Mouse (Mus musculus): ENCODE results near the gene Mpzl2. TPM values are rescaled to one million over a fixed set of nuclear protein-coding genes. Genes with fewer than 3 reads are reported as not detected.

Mpzl2 gene
- 4.8 and 5.3 TPM in 2 replicates for polyA plus RNA-seq (2012; rRNA removed)

GRCm38 (mm10) chr9:45039499-45039898 is at the start of gene Mpzl2:
Mpzl2 (plus strand) TSS chr9:45039799.

DNA sequence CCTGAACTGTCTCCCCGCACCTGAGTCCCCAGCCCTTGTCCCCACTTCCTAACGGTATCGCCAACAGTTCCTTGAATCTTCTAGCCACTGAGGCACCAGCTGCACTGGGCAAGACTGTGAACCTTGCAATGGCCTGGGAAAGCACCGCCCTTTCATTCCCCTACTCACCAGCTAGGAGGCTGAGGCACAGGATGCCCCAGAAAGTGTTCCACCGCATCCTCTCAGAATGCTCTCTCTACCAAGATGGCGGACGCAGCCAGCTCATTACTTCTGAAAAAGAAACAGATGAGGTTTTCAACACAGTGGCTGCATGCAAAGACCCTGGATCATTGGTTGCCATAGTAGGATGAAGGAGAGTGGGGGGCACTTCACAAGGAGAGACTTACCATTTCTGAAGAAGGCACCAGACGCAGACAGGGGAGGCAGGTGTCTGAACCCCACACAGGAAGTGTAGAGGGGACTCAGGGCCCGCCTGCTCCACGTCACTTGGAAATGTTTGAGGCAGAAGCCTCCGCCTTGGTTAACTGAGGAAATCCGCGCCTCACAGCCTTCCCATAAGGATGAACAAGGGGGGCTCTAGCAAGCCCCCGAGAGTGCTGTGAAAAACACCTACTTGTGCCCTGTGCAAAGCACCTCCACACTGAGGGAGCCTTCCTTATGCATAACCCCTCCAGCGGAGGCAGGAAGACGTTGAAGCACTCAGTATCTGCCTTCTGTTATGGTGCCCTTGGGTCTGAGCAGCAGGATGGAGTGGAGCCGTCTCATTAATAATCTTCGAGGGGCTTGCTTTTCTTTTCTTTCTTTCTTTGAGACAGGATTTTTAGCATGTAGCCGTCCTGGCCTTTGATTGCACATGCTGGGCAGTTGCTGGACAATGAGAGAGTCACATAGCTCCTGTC is 30.2 kb upstream of the Mpzl2 start, which contains the start of gene Cd3e:
Gene Cd3e, minus strand, starts transcription at position 448 of the 899 bp plus-strand sequence.

DNA sequence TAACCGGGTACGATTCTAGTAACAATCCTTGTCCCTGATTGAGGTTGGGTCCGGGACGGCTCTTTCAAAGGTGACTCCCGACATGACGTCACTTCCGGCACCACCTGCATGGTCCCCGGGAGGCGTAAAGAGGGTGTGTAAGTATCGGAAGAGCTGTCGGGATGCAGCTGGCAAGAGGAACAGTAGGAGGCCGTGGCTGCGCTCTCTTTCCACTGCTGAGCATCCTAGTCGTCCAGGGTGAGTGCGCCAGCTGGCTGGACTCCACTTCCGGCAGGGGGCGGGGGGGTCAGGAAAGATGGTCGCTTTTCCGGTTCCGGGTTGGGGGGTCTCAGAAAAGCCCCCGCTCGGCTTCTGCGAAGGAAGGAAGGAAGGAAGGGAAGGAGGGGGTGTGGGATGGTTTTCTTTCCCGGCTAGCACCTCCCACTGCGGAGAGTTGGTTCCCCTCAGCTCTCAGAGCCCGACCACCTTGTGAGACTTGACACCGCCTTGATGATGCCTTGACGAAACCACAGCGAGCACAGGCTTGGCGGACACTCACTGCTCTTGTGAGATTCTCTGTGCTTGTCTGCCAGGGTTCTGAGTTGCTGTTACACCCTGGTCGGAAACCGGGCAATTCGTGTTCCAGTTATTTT is 15.6 kb downstream of the Mpzl2 start, which contains the start of gene Mpzl3:
Gene Mpzl3, plus strand, starts transcription at position 105 of the 632 bp plus-strand sequence.

DNA sequence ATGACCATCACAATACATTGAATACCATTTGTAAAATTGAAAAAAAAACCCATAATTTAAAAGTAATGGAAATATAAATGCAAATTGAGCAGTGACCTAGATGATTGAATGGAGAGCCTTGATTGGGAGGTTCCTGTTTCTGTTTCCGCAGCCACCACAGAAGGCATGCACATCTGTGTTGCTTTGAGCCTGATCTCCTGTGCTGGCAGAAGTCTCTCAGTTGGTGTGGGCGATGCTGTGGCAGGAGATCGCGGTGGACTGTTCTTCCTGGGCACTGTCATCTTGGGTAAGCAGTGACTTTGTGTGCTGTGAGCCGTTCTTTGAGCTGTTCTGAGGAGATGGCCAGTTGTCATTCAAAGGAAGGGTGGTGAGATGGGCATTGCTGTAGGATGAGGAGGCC is 39.4 kb downstream of the Mpzl2 start, which contains the start of gene Jaml:
Gene Jaml, plus strand, starts transcription at position 173 of the 400 bp plus-strand sequence.

Other genes with a start within 250 kb of the Mpzl2 start
- 3.3 and 4.6 TPM in 2 replicates for gene Tmem25, start 240.5 kb upstream of the Mpzl2 start, polyA plus RNA-seq (2012; rRNA removed)
- 32.0 and 36.6 TPM in 2 replicates for gene Ttc36, start 236.7 kb upstream of the Mpzl2 start, polyA plus RNA-seq (2012; rRNA removed)
- gene Kmt2a, start 158.5 kb upstream of the Mpzl2 start, polyA plus RNA-seq (2012; rRNA removed) = 2.0 and 3.3 TPM in 2 replicates
- 404 and 423 TPM in 2 replicates for gene Atp5l, start 119.1 kb upstream of the Mpzl2 start, polyA plus RNA-seq (2012; rRNA removed)
- gene Ube4a, start 74.2 kb upstream of the Mpzl2 start, polyA plus RNA-seq (2012; rRNA removed) = 6.4 and 9.6 TPM in 2 replicates
- gene Cd3g, start 59.4 kb upstream of the Mpzl2 start, polyA plus RNA-seq (2012; rRNA removed) = 0.09 and 0.17 TPM in 2 replicates
- 0.01 and 0.02 TPM in 2 replicates for gene Cd3d, start 58.0 kb upstream of the Mpzl2 start, polyA plus RNA-seq (2012; rRNA removed)
- not detected in 2 replicates for gene Cd3e, start 30.2 kb upstream of the Mpzl2 start, polyA plus RNA-seq (2012; rRNA removed)
- 0.43 and 0.51 TPM in 2 replicates for gene Mpzl3, start 15.4 kb downstream of the Mpzl2 start, polyA plus RNA-seq (2012; rRNA removed)
- 0.06 and 0.07 TPM in 2 replicates for gene Jaml, start 39.4 kb downstream of the Mpzl2 start, polyA plus RNA-seq (2012; rRNA removed)
- gene Scn2b, start 78.0 kb downstream of the Mpzl2 start, polyA plus RNA-seq (2012; rRNA removed) = 0.14 and 0.16 TPM in 2 replicates
- 0.06 and 0.07 TPM in 2 replicates for gene Scn4b, start 98.6 kb downstream of the Mpzl2 start, polyA plus RNA-seq (2012; rRNA removed)
- gene BC049352, start 142.2 kb downstream of the Mpzl2 start, polyA plus RNA-seq (2012; rRNA removed) = 0.02 TPM in 1 of 2 replicates, not detected in the other
- 0.01 and 0.05 TPM in 2 replicates for gene Tmprss4, start 164.3 kb downstream of the Mpzl2 start, polyA plus RNA-seq (2012; rRNA removed)
- 1.2 and 1.7 TPM in 2 replicates for gene Il10ra, start 229.3 kb downstream of the Mpzl2 start, polyA plus RNA-seq (2012; rRNA removed)

All from liver, embryonic 14 days (tissue).